Mouse (Mus musculus): ENCODE data around the gene Rab25.
"Not testable (repeated sequence)": the region's sequence is repeated elsewhere in the genome, so short reads cannot be mapped to it uniquely, and the experiment has no call there.

Gene Rab25

GRCm38 (mm10) chr3:88548180-88548917 lies at the start of gene Rab25:
Gene Rab25, minus strand, starts transcription at chr3:88548300.
- DNase-seq: no peak

- not testable (repeated sequence) for DNase-seq
Measured at GRCm38 (mm10) chr3:88596547-88596946, 48.4 kb upstream of the Rab25 start.

- DNase-seq: no peak
Measured at GRCm38 (mm10) chr3:88593893-88594580, 45.9 kb upstream of the Rab25 start.

- DNase-seq: no peak
Measured at GRCm38 (mm10) chr3:88592942-88593576, 45.0 kb upstream of the Rab25 start.

GRCm38 (mm10) chr3:88591950-88592731 lies 44.0 kb upstream of the Rab25 start:
- peak in 1 of 2 experiments; percentile 53 for DNase-seq

- no peak for DNase-seq
Measured at GRCm38 (mm10) chr3:88591044-88591443, 42.9 kb upstream of the Rab25 start.

- no peak for DNase-seq
Measured at GRCm38 (mm10) chr3:88590246-88590645, 42.1 kb upstream of the Rab25 start.

GRCm38 (mm10) chr3:88586640-88587039 lies 38.5 kb upstream of the Rab25 start:
- DNase-seq: no peak

- DNase-seq: no peak
Measured at GRCm38 (mm10) chr3:88585769-88586168, 37.7 kb upstream of the Rab25 start.

- DNase-seq: peak; percentile 77 to 83
Measured at GRCm38 (mm10) chr3:88579454-88580117, 31.5 kb upstream of the Rab25 start.

GRCm38 (mm10) chr3:88578498-88579424 lies 30.7 kb upstream of the Rab25 start:
- DNase-seq: no peak

- DNase-seq: not testable (repeated sequence)
Measured at GRCm38 (mm10) chr3:88577846-88578245, 29.7 kb upstream of the Rab25 start.

- DNase-seq: no peak
Measured at GRCm38 (mm10) chr3:88575540-88575939, 27.4 kb upstream of the Rab25 start, which contains the start of gene Ssr2. Gene Ssr2, plus strand, starts transcription at chr3:88575876.

- DNase-seq: no peak
Measured at GRCm38 (mm10) chr3:88573810-88574209, 25.7 kb upstream of the Rab25 start.

- DNase-seq: no peak
Measured at GRCm38 (mm10) chr3:88572835-88573234, 24.7 kb upstream of the Rab25 start.

- DNase-seq: no peak
Measured at GRCm38 (mm10) chr3:88571856-88572255, 23.8 kb upstream of the Rab25 start.

- no peak for DNase-seq
Measured at GRCm38 (mm10) chr3:88570341-88570740, 22.2 kb upstream of the Rab25 start.

- no peak for DNase-seq
Measured at GRCm38 (mm10) chr3:88569694-88570093, 21.6 kb upstream of the Rab25 start.

- DNase-seq: no peak
Measured at GRCm38 (mm10) chr3:88569093-88569492, 21.0 kb upstream of the Rab25 start.

- no peak for DNase-seq
Measured at GRCm38 (mm10) chr3:88568615-88569014, 20.5 kb upstream of the Rab25 start.

- DNase-seq: no peak
Measured at GRCm38 (mm10) chr3:88567892-88568291, 19.8 kb upstream of the Rab25 start.
